Mouse (Mus musculus) thymus, adult 2 months (tissue): ENCODE results near the gene St8sia1.

Experiments
- CTCF ChIP-seq: fragments of 200-500 bp; IDR thresholded peaks from 2 replicates; pipeline ENCODE4 v1.5.1; 2012; ENCODE audit warnings: mild to moderate bottlenecking, control low read depth, low read length, moderate library complexity, borderline replicate concordance; ENCODE audit not compliant: control insufficient read depth, poor library complexity, insufficient read depth; ENCODE audit errors: extremely low read depth
- POLR2A ChIP-seq: fragments of 200-500 bp; IDR thresholded peaks from 2 replicates; pipeline ENCODE4 v1.6.1; 2012; ENCODE audit warnings: mild to moderate bottlenecking, low read length, control low read depth, moderate library complexity; ENCODE audit not compliant: control insufficient read depth, poor library complexity, insufficient read depth; ENCODE audit errors: extremely low read depth

GRCm38 (mm10) chr6:142979665-142980660 lies 15.7 kb upstream of the St8sia1 start:
- TF ChIP-seq POLR2A: no peak
- no peak for TF ChIP-seq CTCF
